Mouse (Mus musculus) ZHBTc4 (cell line): Measurements from ENCODE around the gene Ptprm.
"Not testable (repeated sequence)": the region's sequence is repeated elsewhere in the genome, so short reads cannot be mapped to it uniquely, and the experiment has no call there.

Source experiments
- DNase-seq: peaks from one replicate; pipeline ENCODE4 v3.0.0-alpha.2; 2011; ENCODE audit warnings: low read depth, low spot score

The Ptprm gene

GRCm38 (mm10) chr17:66880969-66881701 is 473.1 kb downstream of the Ptprm start:
- no peak for DNase-seq

- no peak for DNase-seq
These were observed 475.1 kb downstream of the Ptprm start for GRCm38 (mm10) chr17:66879151-66879550.

- no peak for DNase-seq
These were observed 476.7 kb downstream of the Ptprm start for GRCm38 (mm10) chr17:66877582-66877981.

- DNase-seq, result no peak
These were observed 479.4 kb downstream of the Ptprm start for GRCm38 (mm10) chr17:66874810-66875209.

- no peak for DNase-seq
These were observed 482.9 kb downstream of the Ptprm start for GRCm38 (mm10) chr17:66871396-66871795.

- no peak for DNase-seq
These were observed 484.7 kb downstream of the Ptprm start for GRCm38 (mm10) chr17:66869581-66870002.

GRCm38 (mm10) chr17:66864441-66864840 is 489.8 kb downstream of the Ptprm start:
- DNase-seq, result peak; percentile 26

GRCm38 (mm10) chr17:66861557-66861956 is 492.7 kb downstream of the Ptprm start:
- DNase-seq, result no peak

GRCm38 (mm10) chr17:66858757-66859156 is 495.5 kb downstream of the Ptprm start:
- DNase-seq, result no peak

GRCm38 (mm10) chr17:66852496-66852895 is 501.8 kb downstream of the Ptprm start:
- no peak for DNase-seq

GRCm38 (mm10) chr17:66847011-66847410 is 507.2 kb downstream of the Ptprm start:
- not testable (repeated sequence) for DNase-seq

GRCm38 (mm10) chr17:66822347-66822746 is 531.9 kb downstream of the Ptprm start:
- DNase-seq, result peak; percentile 8

GRCm38 (mm10) chr17:66817380-66817779 is 536.9 kb downstream of the Ptprm start:
- DNase-seq, result no peak

GRCm38 (mm10) chr17:66815921-66816320 is 538.3 kb downstream of the Ptprm start:
- no peak for DNase-seq

- no peak for DNase-seq
These were observed 540.5 kb downstream of the Ptprm start for GRCm38 (mm10) chr17:66813786-66814185.

GRCm38 (mm10) chr17:66813346-66813745 is 540.9 kb downstream of the Ptprm start:
- no peak for DNase-seq

- DNase-seq, result no peak
These were observed 544.5 kb downstream of the Ptprm start for GRCm38 (mm10) chr17:66809786-66810185.

GRCm38 (mm10) chr17:66808186-66808585 is 546.1 kb downstream of the Ptprm start:
- DNase-seq, result no peak

GRCm38 (mm10) chr17:66801831-66802687 is 552.2 kb downstream of the Ptprm start:
- peak; percentile 16 for DNase-seq

GRCm38 (mm10) chr17:66800231-66800630 is 554.0 kb downstream of the Ptprm start:
- DNase-seq, result no peak

GRCm38 (mm10) chr17:66786166-66786565 is 568.1 kb downstream of the Ptprm start:
- no peak for DNase-seq

- no peak for DNase-seq
These were observed 568.7 kb downstream of the Ptprm start for GRCm38 (mm10) chr17:66785586-66785985.

- DNase-seq, result no peak
These were observed 570.7 kb downstream of the Ptprm start for GRCm38 (mm10) chr17:66783601-66784000.
